Mouse (Mus musculus) erythroblast, embryonic 14.5 days (primary cell): ENCODE results near the gene Hs3st3b1. TPM values are rescaled to one million over a fixed set of nuclear protein-coding genes. Genes with fewer than 3 reads are reported as not detected.

Experiments used
- H3K27me3 ChIP-seq: 2 replicates; pipeline ENCODE4 v1.6.1; 2012; ENCODE audit warnings: inconsistent platforms; ENCODE audit not compliant: control insufficient read depth
- H3K36me3 ChIP-seq: 2 replicates; pipeline ENCODE4 v1.6.1; 2012; ENCODE audit warnings: mild to moderate bottlenecking, inconsistent platforms; ENCODE audit not compliant: control insufficient read depth
- H3K4me1 ChIP-seq: 2 replicates; pipeline ENCODE4 v1.6.1; 2012; ENCODE audit warnings: inconsistent platforms; ENCODE audit not compliant: control insufficient read depth
- H3K4me3 ChIP-seq: replicated peaks from 2 replicates; pipeline ENCODE3; 2012; ENCODE audit warnings: moderate library complexity, mild to moderate bottlenecking, inconsistent platforms
- H3K9me3 ChIP-seq: 2 replicates; pipeline ENCODE4 v1.6.1; 2012; ENCODE audit warnings: low read length, inconsistent platforms, mixed read lengths; ENCODE audit not compliant: control insufficient read depth
- GATA1 ChIP-seq: IDR thresholded peaks from 2 replicates; pipeline ENCODE4 v1.6.1; 2012; ENCODE audit warnings: low read length, inconsistent platforms, mixed read lengths
- TAL1 ChIP-seq: IDR thresholded peaks from 3 replicates; pipeline ENCODE4 v1.6.1; 2012; ENCODE audit warnings: low read length, inconsistent platforms, mixed read lengths
- polyA plus RNA-seq: library from polyadenylated mRNA; stranded (reverse); fragments of >175 nt; gene quantifications from 2 replicates; pipeline ENCODE4 v1.2.3, GENCODE M21; 2012

Hs3st3b1 gene
- polyA plus RNA-seq = 0.01 TPM in 2 replicates

GRCm38 (mm10) chr11:63922091-63922621, at the start of gene Hs3st3b1:
Gene Hs3st3b1 (minus strand): TSS chr11:63922290.
- Histone ChIP-seq H3K27me3 (peaks cover 96% of the 10 kb centered on the region), H3K4me1 (peaks cover 2% of the 10 kb centered on the region; the same call in 1 of the 2 replicates), H3K4me3 (peak within 1 kb of the TSS; percentile 58), H3K36me3 (no peaks in the 10 kb centered on the region), H3K9me3 (peaks cover 3% of the 10 kb centered on the region; the same call in 1 of the 2 replicates)
- TF ChIP-seq GATA1 (no peak), TAL1 (no peak)

- TF ChIP-seq TAL1 = no peak
- TF ChIP-seq GATA1 = no peak
- H3K36me3 ChIP-seq = peaks cover 36% of the 10 kb centered on the region
- no peaks in the 10 kb centered on the region for H3K9me3 ChIP-seq
- H3K4me3 ChIP-seq = no peak overlapping the region
- H3K4me1 ChIP-seq = peaks cover 36% of the 10 kb centered on the region
- H3K27me3 ChIP-seq = no peaks in the 10 kb centered on the region
Observed at GRCm38 (mm10) chr11:63971462-63971861, 49.4 kb upstream of the Hs3st3b1 start.

GRCm38 (mm10) chr11:63970818-63971217, 48.7 kb upstream of the Hs3st3b1 start:
- no peak overlapping the region for H3K4me3 ChIP-seq
- peaks cover 39% of the 10 kb centered on the region for H3K4me1 ChIP-seq
- peaks cover 31% of the 10 kb centered on the region for H3K36me3 ChIP-seq
- H3K9me3 ChIP-seq = no peaks in the 10 kb centered on the region
- no peaks in the 10 kb centered on the region for H3K27me3 ChIP-seq
- TF ChIP-seq TAL1 (no peak), GATA1 (no peak)

DNA sequence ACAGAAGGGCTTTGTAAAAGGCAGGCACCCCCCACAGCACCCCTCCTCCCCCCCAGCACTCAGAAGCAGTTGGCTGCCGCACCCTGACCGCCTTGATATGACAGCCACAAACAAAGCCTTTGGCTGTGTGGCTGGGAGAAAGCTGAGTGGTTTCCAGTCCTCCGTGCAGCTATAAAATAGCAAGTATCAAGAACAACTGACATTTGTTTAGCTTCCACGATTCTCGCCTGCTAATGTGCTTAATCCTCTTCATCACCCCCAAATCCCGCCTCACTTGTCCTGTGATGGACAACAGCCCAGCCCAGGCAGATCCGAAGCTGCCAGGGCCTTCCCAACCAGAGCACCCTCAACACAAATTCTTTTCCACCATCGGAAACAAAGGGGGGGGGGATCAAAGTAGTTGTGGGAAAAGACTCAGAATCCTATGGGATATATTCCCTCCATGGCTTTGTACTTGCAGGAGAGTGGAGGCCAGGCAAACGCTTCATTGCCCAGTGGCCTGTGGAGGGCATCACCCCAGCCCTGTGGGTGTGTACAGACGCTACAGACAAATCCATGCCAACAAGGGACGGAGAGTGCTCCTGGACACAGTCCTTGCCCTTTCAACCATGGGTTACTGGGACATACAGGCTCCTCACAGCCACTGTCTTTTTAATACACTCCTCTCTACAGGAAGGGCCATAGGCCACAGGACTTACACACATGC, 47.3 kb upstream of the Hs3st3b1 start:
- Histone ChIP-seq H3K9me3 (no peaks in the 10 kb centered on the region), H3K27me3 (no peaks in the 10 kb centered on the region), H3K4me1 (peaks cover 41% of the 10 kb centered on the region), H3K36me3 (peaks cover 29% of the 10 kb centered on the region), H3K4me3 (no peak overlapping the region)
- TF ChIP-seq GATA1 = no peak
- no peak for TF ChIP-seq TAL1

- Histone ChIP-seq H3K36me3 (peaks cover 31% of the 10 kb centered on the region), H3K27me3 (no peaks in the 10 kb centered on the region), H3K4me3 (no peak overlapping the region), H3K9me3 (no peaks in the 10 kb centered on the region), H3K4me1 (peaks cover 41% of the 10 kb centered on the region)
- TF ChIP-seq GATA1 = no peak
- no peak for TF ChIP-seq TAL1
Observed at GRCm38 (mm10) chr11:63968388-63969035, 46.4 kb upstream of the Hs3st3b1 start.

GRCm38 (mm10) chr11:63967641-63968387, 45.7 kb upstream of the Hs3st3b1 start:
- H3K27me3 ChIP-seq = no peaks in the 10 kb centered on the region
- no peak overlapping the region for H3K4me3 ChIP-seq
- no peak for TF ChIP-seq TAL1
- no peak for TF ChIP-seq GATA1
- no peaks in the 10 kb centered on the region for H3K9me3 ChIP-seq
- peaks cover 30% of the 10 kb centered on the region for H3K36me3 ChIP-seq
- peaks cover 41% of the 10 kb centered on the region for H3K4me1 ChIP-seq

GRCm38 (mm10) chr11:63965437-63965836, 43.3 kb upstream of the Hs3st3b1 start:
- no peak overlapping the region for H3K4me3 ChIP-seq
- H3K9me3 ChIP-seq = no peaks in the 10 kb centered on the region
- no peak for TF ChIP-seq TAL1
- H3K27me3 ChIP-seq = no peaks in the 10 kb centered on the region
- H3K36me3 ChIP-seq = peaks cover 20% of the 10 kb centered on the region
- H3K4me1 ChIP-seq = peaks cover 32% of the 10 kb centered on the region

GRCm38 (mm10) chr11:63957207-63957606, 35.1 kb upstream of the Hs3st3b1 start:
- Histone ChIP-seq H3K27me3 (0 out of 2 replicates have a peak, but pooled peaks cover 3% of the 10 kb centered on the region), H3K4me1 (peaks cover 4% of the 10 kb centered on the region), H3K36me3 (no peaks in the 10 kb centered on the region), H3K9me3 (no peaks in the 10 kb centered on the region), H3K4me3 (no peak overlapping the region)
- TF ChIP-seq TAL1 (no peak), GATA1 (no peak)

GRCm38 (mm10) chr11:63956748-63957147, 34.7 kb upstream of the Hs3st3b1 start:
- no peak overlapping the region for H3K4me3 ChIP-seq
- H3K36me3 ChIP-seq = no peaks in the 10 kb centered on the region
- H3K27me3 ChIP-seq = 0 out of 2 replicates have a peak, but pooled peaks cover 3% of the 10 kb centered on the region
- TF ChIP-seq TAL1 = no peak
- TF ChIP-seq GATA1 = no peak
- H3K9me3 ChIP-seq = no peaks in the 10 kb centered on the region
- H3K4me1 ChIP-seq = peaks cover 9% of the 10 kb centered on the region
